Mouse (Mus musculus) ES-Bruce4 (cell line): Measurements from ENCODE around the gene Olig1. TPM values are rescaled to one million over a fixed set of nuclear protein-coding genes. Genes with fewer than 3 reads are reported as not detected.

Experiments used
- H3K27ac ChIP-seq: 2 replicates; pipeline ENCODE4 v1.5.1; 2012; ENCODE audit warnings: low read length, inconsistent platforms; ENCODE audit not compliant: insufficient read depth
- H3K27me3 ChIP-seq: 2 replicates; pipeline ENCODE4 v1.6.1; 2012; ENCODE audit warnings: mild to moderate bottlenecking, low read length, inconsistent platforms; ENCODE audit not compliant: control insufficient read depth, poor library complexity, insufficient read depth, severe bottlenecking
- H3K36me3 ChIP-seq: 2 replicates; pipeline ENCODE4 v1.6.1; 2012; ENCODE audit warnings: inconsistent platforms, mild to moderate bottlenecking, low read length, moderate library complexity; ENCODE audit not compliant: control insufficient read depth, poor library complexity, insufficient read depth, severe bottlenecking
- H3K4me1 ChIP-seq: one replicate; pipeline ENCODE4 v1.8.1; 2011; ENCODE audit warnings: low read length; ENCODE audit not compliant: control insufficient read depth, insufficient read depth
- H3K4me3 ChIP-seq: 2 replicates; pipeline ENCODE4 v1.5.1; 2011; ENCODE audit warnings: low read depth, mild to moderate bottlenecking, low read length
- H3K9ac ChIP-seq: 2 replicates; pipeline ENCODE4 v1.6.1; 2012; ENCODE audit warnings: low read depth, mild to moderate bottlenecking, inconsistent platforms; ENCODE audit not compliant: poor library complexity, severe bottlenecking
- H3K9me3 ChIP-seq: replicated peaks from 2 replicates; pipeline ENCODE4 v1.6.1; 2012; ENCODE audit warnings: mild to moderate bottlenecking, low read length, inconsistent platforms; ENCODE audit not compliant: control insufficient read depth, poor library complexity, insufficient read depth, severe bottlenecking
- CTCF ChIP-seq: IDR thresholded peaks from one replicate; pipeline ENCODE4 v1.8.1; 2011; ENCODE audit warnings: low read depth, low read length
- EP300 ChIP-seq: IDR thresholded peaks from 2 replicates; pipeline ENCODE4 v1.6.1; 2011; ENCODE audit warnings: low read depth, low read length; ENCODE audit not compliant: insufficient read depth
- POLR2A ChIP-seq: IDR thresholded peaks from one replicate; pipeline ENCODE4 v1.8.1; 2011; ENCODE audit warnings: low read length; ENCODE audit not compliant: insufficient read depth
- polyA plus RNA-seq: library from polyadenylated mRNA; stranded (reverse); fragments of >200 nt; gene quantifications from 2 replicates; pipeline ENCODE4 v1.2.4, GENCODE M21; 2011; ENCODE audit warnings: low read depth; ENCODE audit not compliant: missing spikeins, insufficient read depth, insufficient read length

Gene Olig1
- polyA plus RNA-seq, 1 experiment = 44.3 TPM

DNA sequence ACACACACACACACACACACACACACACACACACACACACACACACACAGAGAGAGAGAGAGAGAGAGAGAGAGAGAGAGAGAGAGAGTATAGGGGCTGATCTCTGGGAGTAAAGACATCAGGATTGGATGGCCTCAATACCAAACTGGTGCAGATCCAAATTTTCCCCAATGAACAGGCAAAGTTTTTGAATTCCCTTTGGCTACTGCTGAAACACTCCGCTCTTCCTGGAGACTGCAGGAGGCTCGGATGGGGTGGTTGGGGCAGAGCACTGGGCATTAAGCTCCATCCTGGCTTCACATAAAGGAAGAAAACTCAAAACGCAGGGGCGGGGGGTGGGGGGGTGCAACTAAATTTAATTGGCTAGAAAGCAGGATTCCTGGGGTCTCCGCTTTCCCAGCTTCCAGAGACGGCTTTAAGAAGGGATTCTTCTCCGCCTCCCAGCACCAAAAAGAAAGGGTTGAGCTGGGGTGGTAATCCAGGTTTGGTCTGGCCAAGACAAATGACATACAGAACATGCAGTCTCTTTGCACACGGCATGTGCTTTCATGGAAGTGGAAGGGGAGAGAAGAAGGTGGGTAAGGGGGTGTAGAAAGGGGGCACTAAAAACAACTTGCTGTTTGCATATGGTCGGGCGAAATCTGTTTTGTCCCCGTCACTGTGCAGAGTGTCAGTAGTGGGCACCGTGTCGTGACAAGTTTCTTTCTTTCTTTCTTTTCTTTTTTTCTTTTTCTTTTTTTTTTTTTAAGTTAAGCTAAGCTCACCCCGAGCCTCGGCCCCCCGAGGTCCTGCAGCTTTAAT is 31.3 kb downstream of the Olig1 start:
- H3K4me3 ChIP-seq = no peak overlapping the region
- no peaks in the 10 kb centered on the region for H3K9me3 ChIP-seq
- H3K4me1 ChIP-seq = peaks cover 2% of the 10 kb centered on the region
- no peak overlapping the region for H3K27ac ChIP-seq
- H3K36me3 ChIP-seq = no peaks in the 10 kb centered on the region
- no peaks in the 10 kb centered on the region for H3K27me3 ChIP-seq
- no peak overlapping the region for H3K9ac ChIP-seq
- TF ChIP-seq EP300 (no peak), POLR2A (no peak), CTCF (no peak)

DNA sequence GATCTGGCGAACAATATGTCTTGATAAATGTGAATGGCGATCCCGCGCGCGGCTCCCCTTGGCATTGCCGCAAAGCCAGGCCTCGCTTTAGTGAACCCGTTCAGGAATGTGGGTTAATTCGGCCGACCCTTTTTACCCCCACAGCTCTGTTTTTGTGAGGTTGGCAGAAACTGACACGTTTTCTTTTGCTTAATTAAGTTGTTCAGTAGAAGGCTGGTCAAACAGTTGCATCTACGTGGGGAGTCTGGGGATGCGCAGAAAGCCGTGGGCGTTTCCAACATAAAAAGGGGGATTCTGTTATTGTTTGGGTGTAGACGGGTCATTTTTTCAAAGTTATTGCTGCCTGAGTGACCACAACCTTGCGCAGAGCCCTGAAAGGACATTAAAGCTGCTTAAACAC is 31.9 kb downstream of the Olig1 start:
- Histone ChIP-seq H3K9ac (no peak overlapping the region), H3K36me3 (no peaks in the 10 kb centered on the region), H3K4me1 (peaks cover 2% of the 10 kb centered on the region), H3K27ac (no peak overlapping the region), H3K9me3 (no peaks in the 10 kb centered on the region), H3K27me3 (no peaks in the 10 kb centered on the region), H3K4me3 (no peak overlapping the region)
- TF ChIP-seq POLR2A = no peak
- no peak for TF ChIP-seq EP300

DNA sequence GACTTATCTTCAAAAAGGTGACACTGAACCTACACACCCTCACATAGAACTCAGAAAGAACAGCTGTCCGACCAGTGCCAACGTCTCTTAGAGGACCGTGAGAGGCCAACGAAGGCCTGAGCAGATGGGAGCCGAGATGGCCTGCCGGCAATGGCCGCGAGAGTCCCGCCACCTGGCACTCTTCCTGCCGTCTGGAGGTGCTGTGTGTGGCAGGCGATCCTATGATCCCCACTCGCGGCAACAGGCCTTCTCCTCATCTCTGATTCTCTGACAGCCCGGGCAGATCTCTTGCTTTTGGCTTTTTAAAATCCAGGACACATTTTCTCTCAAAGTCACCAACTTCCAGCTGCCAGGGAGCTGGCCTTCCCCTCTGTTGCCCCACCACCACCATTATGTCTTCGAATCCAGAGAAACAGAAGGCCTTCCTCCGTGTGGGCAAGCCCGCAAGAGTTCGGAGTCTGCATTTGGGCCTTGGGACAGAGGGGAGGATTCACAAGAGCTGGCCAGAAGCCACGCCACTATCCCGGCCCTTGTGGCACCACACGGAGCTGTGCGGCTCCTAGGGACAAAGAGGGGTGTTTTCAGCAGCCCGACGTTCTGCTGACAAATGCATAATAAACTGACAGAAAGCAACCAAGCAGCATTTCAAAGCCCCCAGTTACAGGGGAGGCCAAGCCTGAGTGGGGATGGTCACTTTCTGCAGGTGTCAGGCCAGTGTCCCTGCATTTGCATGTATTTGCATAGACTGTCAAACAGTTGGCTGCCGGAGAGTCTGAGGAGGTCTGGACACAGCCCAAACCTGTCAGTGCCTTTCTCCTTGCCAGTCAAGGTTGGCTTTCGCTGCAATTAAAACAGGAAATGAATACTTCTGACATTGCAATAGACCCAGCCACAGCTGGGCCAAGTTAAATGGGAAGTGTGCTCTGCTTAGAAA is 34.5 kb downstream of the Olig1 start:
- no peaks in the 10 kb centered on the region for H3K36me3 ChIP-seq
- H3K4me3 ChIP-seq = peak overlapping the region; percentile 19
- H3K27me3 ChIP-seq = no peaks in the 10 kb centered on the region
- H3K9ac ChIP-seq = peak overlapping the region; percentile 20; the same call in 1 of the 2 replicates
- H3K9me3 ChIP-seq = no peaks in the 10 kb centered on the region
- no peaks in the 10 kb centered on the region for H3K4me1 ChIP-seq
- TF ChIP-seq POLR2A (no peak), EP300 (no peak), CTCF (no peak)
- no peak overlapping the region for H3K27ac ChIP-seq

DNA sequence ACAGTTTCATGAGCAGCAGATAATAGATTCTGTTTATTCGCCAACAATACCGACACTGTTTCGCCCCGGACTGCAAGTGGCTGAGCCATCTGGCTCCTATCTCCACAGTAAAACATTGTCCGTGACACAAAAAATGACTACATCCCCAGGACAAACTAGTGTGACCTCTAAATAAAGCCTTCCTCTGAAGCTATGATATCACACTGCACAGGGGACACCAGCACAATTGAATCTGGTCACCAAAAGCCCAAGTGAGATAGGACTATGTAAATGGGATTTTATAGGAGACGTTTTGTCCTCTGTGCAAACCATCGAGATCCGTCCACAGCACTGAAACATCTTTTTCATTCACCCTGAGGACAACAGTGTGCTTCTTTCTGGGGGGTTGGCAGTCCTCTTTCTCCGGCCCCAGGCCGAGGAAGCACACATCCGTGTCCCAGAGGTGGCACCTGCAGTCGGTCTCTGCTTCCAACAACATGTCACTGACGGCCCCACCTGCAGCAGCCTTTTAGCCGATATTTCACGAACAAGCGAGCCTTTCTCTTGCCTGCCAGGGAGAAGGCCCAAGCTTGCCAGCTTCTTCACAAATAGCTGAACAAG is 36.0 kb downstream of the Olig1 start:
- Histone ChIP-seq H3K4me1 (no peaks in the 10 kb centered on the region), H3K27me3 (no peaks in the 10 kb centered on the region), H3K4me3 (no peak overlapping the region), H3K9me3 (no peaks in the 10 kb centered on the region), H3K27ac (no peak overlapping the region), H3K9ac (no peak overlapping the region), H3K36me3 (no peaks in the 10 kb centered on the region)
- TF ChIP-seq EP300 (no peak), POLR2A (no peak), CTCF (no peak)

DNA sequence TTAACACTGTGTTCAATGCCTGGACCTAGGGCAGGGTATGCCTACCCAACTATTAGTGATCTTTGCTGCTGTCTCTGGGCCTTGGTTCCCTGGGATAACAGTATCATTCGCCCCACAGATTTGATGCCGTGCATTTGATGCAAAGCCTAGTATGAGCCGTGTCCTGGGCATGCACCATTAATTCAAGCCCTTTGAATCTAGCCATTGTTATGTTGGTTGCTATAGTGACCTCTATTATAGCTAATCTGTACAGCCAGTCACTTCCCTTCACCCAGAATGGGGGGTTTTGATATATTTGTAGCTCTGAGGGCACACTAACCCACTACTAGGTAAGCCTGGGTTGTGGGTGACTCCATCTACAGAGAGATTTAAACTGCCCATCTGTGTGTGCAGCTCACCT is 40.3 kb downstream of the Olig1 start:
- peak overlapping the region; percentile 16; the same call in 1 of the 2 replicates for H3K9ac ChIP-seq
- no peaks in the 10 kb centered on the region for H3K4me1 ChIP-seq
- peaks cover 6% of the 10 kb centered on the region for H3K9me3 ChIP-seq
- TF ChIP-seq POLR2A = no peak
- no peak for TF ChIP-seq CTCF
- TF ChIP-seq EP300 = no peak
- H3K27ac ChIP-seq = no peak overlapping the region
- H3K4me3 ChIP-seq = peak overlapping the region; percentile 70
- H3K27me3 ChIP-seq = no peaks in the 10 kb centered on the region
- no peaks in the 10 kb centered on the region for H3K36me3 ChIP-seq
